Mouse (Mus musculus): ENCODE measurements at regions not wholly inside any gene's neighbourhood (a gene's known extent, or its start where the extent isn't known, plus 50 kb on each side); places are given as distances from the start of the nearest gene placed in this dataset.

GRCm38 (mm10) chr8:90492521-90493225 lies 144.5 kb upstream of the Tox3 start:
- H3K9me3 ChIP-seq (replicated peaks; ENCODE audit: low read length) = no peaks in the 10 kb centered on the region
- no peaks in the 10 kb centered on the region for H3K36me3 ChIP-seq (replicated peaks in 1 of 2; ENCODE audit: control insufficient read depth in 1 of 2, insufficient read depth in 1 of 2, low read length in 1 of 2)
- H3K27me3 ChIP-seq (replicated peaks) = no peaks in the 10 kb centered on the region
- TF ChIP-seq SIN3A (IDR thresholded peaks at IDR 0.05; ENCODE audit: low read length) (no peak), CHD1 (IDR thresholded peaks at IDR 0.05; ENCODE audit: low read depth, low read length) (no peak), NELFE (IDR thresholded peaks at IDR 0.05; ENCODE audit: low read depth, low read length) (no peak), POLR2AphosphoS2 (IDR thresholded peaks at IDR 0.05; ENCODE audit: low read depth, low read length) (no peak), MXI1 (IDR thresholded peaks at IDR 0.05; ENCODE audit: low read depth, low read length) (no peak), UBTF (IDR thresholded peaks at IDR 0.05; ENCODE audit: low read depth, low read length) (no peak), MAX (IDR thresholded peaks at IDR 0.05; ENCODE audit: low read length) (no peak)
- no peak overlapping the region for H3K9ac ChIP-seq (ENCODE audit: insufficient read depth, low read depth)
- H3K4me1 ChIP-seq (ENCODE audit: control insufficient read depth in 1 of 2, insufficient read depth in 2 of 2) = peaks cover 0 to 8% of the 10 kb centered on the region in 2 experiments; a peak in 1 of 4 replicates
- dilution Hi-C loops (cut with MboI; ENCODE audit: extremely low pct_ligation_motif_present, extremely low pct_unique_long_range_greater_than_20kb, low sequenced_read_pairs) (no loop called here), in situ Hi-C loops (cut with MboI; ENCODE audit: low pct_ligation_motif_present, low pct_unique_long_range_greater_than_20kb, low sequenced_read_pairs) (no loop called here)
- H3K4me2 ChIP-seq (ENCODE audit: insufficient read depth, low read depth, poor library complexity, severe bottlenecking) = no peak overlapping the region
- DNase-seq (ENCODE audit: extremely low read depth) = no peak
- no peak overlapping the region for H3K27ac ChIP-seq (ENCODE audit: insufficient read depth, low read depth)
- no peak overlapping the region for H3K4me3 ChIP-seq (replicated peaks in 1 of 3; ENCODE audit: low read depth in 2 of 3, low read length in 2 of 3, poor library complexity in 1 of 3)
- H3K79me2 ChIP-seq (replicated peaks; ENCODE audit: control insufficient read depth, extremely low read depth, insufficient read depth, poor library complexity, severe bottlenecking) = no peaks in the 10 kb centered on the region

- peaks cover 0 to 8% of the 10 kb centered on the region in 2 experiments; a peak in 1 of 4 replicates for H3K4me1 ChIP-seq (ENCODE audit: control insufficient read depth in 1 of 2, insufficient read depth in 2 of 2)
- no peaks in the 10 kb centered on the region for H3K9me3 ChIP-seq (replicated peaks; ENCODE audit: low read length)
- H3K79me2 ChIP-seq (replicated peaks; ENCODE audit: control insufficient read depth, extremely low read depth, insufficient read depth, poor library complexity, severe bottlenecking) = no peaks in the 10 kb centered on the region
- H3K36me3 ChIP-seq (replicated peaks in 1 of 2; ENCODE audit: control insufficient read depth in 1 of 2, insufficient read depth in 1 of 2, low read length in 1 of 2) = no peaks in the 10 kb centered on the region
- in situ Hi-C loops (cut with MboI; ENCODE audit: low pct_ligation_motif_present, low pct_unique_long_range_greater_than_20kb, low sequenced_read_pairs) (no loop called here), dilution Hi-C loops (cut with MboI; ENCODE audit: extremely low pct_ligation_motif_present, extremely low pct_unique_long_range_greater_than_20kb, low sequenced_read_pairs) (no loop called here)
- H3K4me2 ChIP-seq (ENCODE audit: insufficient read depth, low read depth, poor library complexity, severe bottlenecking) = no peak overlapping the region
- no peak for DNase-seq (ENCODE audit: extremely low read depth)
- no peak overlapping the region for H3K4me3 ChIP-seq (replicated peaks in 1 of 3; ENCODE audit: low read depth in 2 of 3, low read length in 2 of 3, poor library complexity in 1 of 3)
- no peak overlapping the region for H3K27ac ChIP-seq (ENCODE audit: insufficient read depth, low read depth)
- no peaks in the 10 kb centered on the region for H3K27me3 ChIP-seq (replicated peaks)
- TF ChIP-seq ZNF384 (IDR thresholded peaks at IDR 0.05; ENCODE audit: low read depth, low read length) = no peak
- TF ChIP-seq MEF2A (IDR thresholded peaks at IDR 0.05; ENCODE audit: borderline replicate concordance, low read depth, low read length) = no peak
- no peak for TF ChIP-seq GABPA (IDR thresholded peaks at IDR 0.05; ENCODE audit: insufficient replicate concordance, low read depth, low read length)
- TF ChIP-seq MXI1 (IDR thresholded peaks at IDR 0.05; ENCODE audit: low read depth, low read length) = no peak
- no peak for TF ChIP-seq JUN (IDR thresholded peaks at IDR 0.05; ENCODE audit: insufficient read depth, low read depth, low read length)
- TF ChIP-seq KAT2A (IDR thresholded peaks at IDR 0.05; ENCODE audit: insufficient replicate concordance, low read length) = no peak
- TF ChIP-seq ETS1 (conservative IDR thresholded peaks at IDR 0.05; ENCODE audit: low read depth, low read length) = no peak
- TF ChIP-seq IRF4 (IDR thresholded peaks at IDR 0.05; ENCODE audit: low read depth, low read length) = no peak
- no peak for TF ChIP-seq NELFE (IDR thresholded peaks at IDR 0.05; ENCODE audit: low read depth, low read length)
- no peak overlapping the region for H3K9ac ChIP-seq (ENCODE audit: insufficient read depth, low read depth)
These were observed 143.5 kb upstream of the Tox3 start for GRCm38 (mm10) chr8:90491691-90492090.

Measured in CH12.LX (cell line).